ENCODE assay signal across 8 mouse cellular contexts in genomic region chr3:79202275-79203153, GRCm38 (mm10).
DNase-seq lines count a peak whose midpoint lies in the region; ATAC-seq and TF ChIP-seq lines count a peak whose summit lies in the region.

No protein-coding gene starts in this region.

- peak; percentile 89 for TF ChIP-seq CTCF in heart, adult 2 months (IDR thresholded peaks at IDR 0.05)

- TF ChIP-seq POLR2A in heart, adult 2 months (IDR thresholded peaks at IDR 0.05; ENCODE audit: insufficient read depth, low read depth, low read length), result no peak

- peaks cover 11% of the 10 kb centered on the region for H3K36me3 ChIP-seq in heart, adult 2 months (ENCODE audit: control insufficient read depth, insufficient read depth, low read length)
- no peaks in the 10 kb centered on the region for H3K36me3 ChIP-seq in limb, embryonic 13.5 days
- H3K36me3 ChIP-seq in midbrain, embryonic 16.5 days (ENCODE audit: control insufficient read depth, insufficient read depth, low read length), result no peaks in the 10 kb centered on the region
- no peaks in the 10 kb centered on the region for H3K36me3 ChIP-seq in stomach, embryonic 15.5 days

- peaks cover 28% of the 10 kb centered on the region for H3K4me1 ChIP-seq in heart, adult 2 months (ENCODE audit: control insufficient read depth, insufficient read depth, low read length)
- peaks cover 27% of the 10 kb centered on the region for H3K4me1 ChIP-seq in limb, embryonic 13.5 days
- H3K4me1 ChIP-seq in midbrain, embryonic 16.5 days (ENCODE audit: control insufficient read depth, insufficient read depth, low read length), result peaks cover 2% of the 10 kb centered on the region; the same call in 1 of the 2 replicates
- H3K4me1 ChIP-seq in stomach, embryonic 15.5 days, result peaks cover 7% of the 10 kb centered on the region

- H3K27ac ChIP-seq in heart, adult 2 months, result peak overlapping the region; percentile 94
- peak overlapping the region; percentile 6; the same call in 1 of the 2 replicates for H3K27ac ChIP-seq in limb, embryonic 13.5 days
- H3K27ac ChIP-seq in midbrain, embryonic 16.5 days (ENCODE audit: low read length), result no peak overlapping the region
- peak overlapping the region; percentile 24; the same call in 1 of the 2 replicates for H3K27ac ChIP-seq in stomach, embryonic 15.5 days

- intact Hi-C loops in heart, adult 2 months (cut with DNase I), result loop anchor here (1.0 to 5.0 kb wide), 6 partner anchors 16 to 384 kb away; partner anchors contain the start of genes Fnip2 and Rapgef2

- H3K9ac ChIP-seq in heart, adult 2 months (ENCODE audit: low read depth, low read length), result peak overlapping the region; percentile 27
- H3K9ac ChIP-seq in limb, embryonic 13.5 days, result no peak overlapping the region
- H3K9ac ChIP-seq in midbrain, embryonic 16.5 days (ENCODE audit: low read depth, low read length), result no peak overlapping the region
- no peak overlapping the region for H3K9ac ChIP-seq in stomach, embryonic 15.5 days

- H3K4me3 ChIP-seq in heart, adult 2 months, result peak overlapping the region; percentile 25; the same call in 1 of the 2 replicates
- no peak overlapping the region for H3K4me3 ChIP-seq in limb, embryonic 13.5 days
- no peak overlapping the region for H3K4me3 ChIP-seq in midbrain, embryonic 16.5 days (ENCODE audit: low read depth, low read length)
- H3K4me3 ChIP-seq in stomach, embryonic 15.5 days (replicated peaks), result no peak overlapping the region

- no peaks in the 10 kb centered on the region for H3K27me3 ChIP-seq in heart, adult 2 months (ENCODE audit: control insufficient read depth, insufficient read depth, low read length)
- H3K27me3 ChIP-seq in limb, embryonic 13.5 days, result no peaks in the 10 kb centered on the region
- H3K27me3 ChIP-seq in midbrain, embryonic 16.5 days (ENCODE audit: control insufficient read depth, insufficient read depth, low read depth, low read length), result no peaks in the 10 kb centered on the region
- H3K27me3 ChIP-seq in stomach, embryonic 15.5 days (replicated peaks), result no peaks in the 10 kb centered on the region

- peak; percentile 62; the same call in 1 of the 2 replicates for ATAC-seq in limb, embryonic 13.5 days (ENCODE audit: low FRiP score, low read depth)
- ATAC-seq in midbrain, embryonic 16.5 days, result peak; percentile 83
- peak; percentile 58; the same call in 1 of the 2 replicates for ATAC-seq in stomach, embryonic 15.5 days (ENCODE audit: insufficient read depth, low FRiP score, low read depth)

- no peak overlapping the region for H3K4me2 ChIP-seq in limb, embryonic 13.5 days (replicated peaks)
- no peak overlapping the region for H3K4me2 ChIP-seq in midbrain, embryonic 16.5 days (ENCODE audit: low read length)
- no peak overlapping the region for H3K4me2 ChIP-seq in stomach, embryonic 15.5 days

- no peaks in the 10 kb centered on the region for H3K9me3 ChIP-seq in limb, embryonic 13.5 days
- H3K9me3 ChIP-seq in midbrain, embryonic 16.5 days (replicated peaks; ENCODE audit: control insufficient read depth, low read length, poor library complexity, severe bottlenecking), result no peaks in the 10 kb centered on the region
- no peaks in the 10 kb centered on the region for H3K9me3 ChIP-seq in stomach, embryonic 15.5 days

- WGBS in heart, adult 2 months, result 27% methylated on average over 11 of the region's 11 CpGs
- 35% methylated on average over 11 of the region's 11 CpGs for WGBS in limb, embryonic 13.5 days
- WGBS in midbrain, embryonic 16.5 days, result 44% methylated on average over 11 of the region's 11 CpGs
- 36% methylated on average over 11 of the region's 11 CpGs for WGBS in stomach, embryonic 15.5 days

- peak; percentile 97 for TF ChIP-seq EP300 in heart, adult 2 months (IDR thresholded peaks at IDR 0.05; ENCODE audit: insufficient read depth, low read depth, low read length)

- peak; percentile 63 for DNase-seq in A20 (ENCODE audit: low read depth, low spot score)
- peak; percentile 75 for DNase-seq in adrenal gland, adult 2 months
- DNase-seq in embryo, embryonic 11 days, result peak; percentile 83
- DNase-seq in heart, adult 2 months, result peak; percentile 74 to 75
- DNase-seq in kidney, adult 18-20 months, result peak; percentile 80

- H3K79me2 ChIP-seq in heart, adult 2 months (replicated peaks; ENCODE audit: control insufficient read depth, insufficient read depth, low read length), result peaks cover 6% of the 10 kb centered on the region
